ENCODE assay signal across 9 mouse cellular contexts in the genomic region with DNA sequence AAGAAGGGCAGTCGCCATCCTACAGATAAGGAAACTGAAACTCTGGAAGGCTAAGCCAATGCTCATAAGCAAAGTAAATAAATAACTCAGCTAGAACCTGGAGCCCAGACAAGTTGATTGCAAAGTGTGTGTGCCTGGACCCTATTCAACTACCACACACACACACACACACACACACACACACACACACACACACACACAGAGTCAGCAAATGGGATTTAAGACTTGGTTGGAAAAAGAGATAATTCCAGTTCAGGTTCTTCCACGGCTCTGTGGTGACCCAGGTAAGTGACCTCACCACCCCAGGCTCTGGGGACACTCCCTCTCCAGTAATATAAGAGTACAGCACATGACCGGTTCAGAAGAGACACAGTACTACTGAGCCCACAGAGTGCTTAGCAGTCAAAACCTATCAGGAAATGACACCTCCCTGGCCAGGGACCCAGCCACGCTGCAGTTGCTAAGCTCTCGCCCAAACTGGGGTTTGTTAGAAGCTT. TPM values are rescaled to one million over a fixed set of nuclear protein-coding genes. Genes with fewer than 3 reads are reported as not detected.
A peak's percentile ranks its signal among the peaks of the same experiment; 100 is the strongest.
DNase-seq lines count a peak whose midpoint lies in the region; ATAC-seq and TF ChIP-seq lines count a peak whose summit lies in the region.
"Had no signal": no experiment of that assay in that cellular context is flagged by ENCODE, and none has a peak within 500 bp of the region (broad histone marks: within the 10 kb centered on the region; RNA-seq: fewer than 3 reads in every experiment).

No protein-coding gene starts in this region.

- peak overlapping the region; percentile 9; the same call in 1 of the 2 replicates for H3K4me2 ChIP-seq in intestine, embryonic 15.5 days (replicated peaks)

- no peaks in the 10 kb centered on the region for H3K27me3 ChIP-seq in intestine, embryonic 15.5 days (replicated peaks)

- H3K4me1 ChIP-seq in cortical plate, adult 2 months (ENCODE audit: control insufficient read depth, insufficient read depth, low read length) = peaks cover 12% of the 10 kb centered on the region
- peaks cover 28% of the 10 kb centered on the region for H3K4me1 ChIP-seq in intestine, embryonic 15.5 days (replicated peaks)

- no peak for DNase-seq in layer of hippocampus, adult 2 months (ENCODE audit: low spot score in 2 of 2)
- no peak for DNase-seq in layer of hippocampus, postnatal 36 days
- DNase-seq in lung, postnatal 10 days = peak; percentile 52
- no peak for DNase-seq in left cerebral cortex, adult 18-20 months (ENCODE audit: low spot score in 2 of 2)
- DNase-seq in ovary, postnatal 10 days (ENCODE audit: low spot score) = no peak

- H3K4me3 ChIP-seq in layer of hippocampus, adult 2 months = no peak overlapping the region
- H3K4me3 ChIP-seq in cortical plate, adult 2 months (ENCODE audit: insufficient read depth, low read length) = no peak overlapping the region
- H3K4me3 ChIP-seq in intestine, embryonic 15.5 days (replicated peaks) = no peak overlapping the region
- H3K4me3 ChIP-seq: erythroblast, embryonic 14.5 days had no signal

- peak overlapping the region; percentile 91 for H3K27ac ChIP-seq in layer of hippocampus, adult 2 months
- H3K27ac ChIP-seq in cortical plate, adult 2 months (ENCODE audit: insufficient read depth, low read length) = peak overlapping the region; percentile 57; the same call in 1 of the 2 replicates
- peak overlapping the region; percentile 78 for H3K27ac ChIP-seq in intestine, embryonic 15.5 days

- peak; percentile 91 for ATAC-seq in intestine, embryonic 15.5 days
- no peak for ATAC-seq in cerebellum, adult (ENCODE audit: insufficient number of reproducible peaks, low FRiP score, low TSS enrichment)

- TF ChIP-seq CTCF in layer of hippocampus, adult 2 months (conservative IDR thresholded peaks at IDR 0.05) = no peak
- no peak for TF ChIP-seq CTCF in cortical plate, adult 2 months (IDR thresholded peaks at IDR 0.05; ENCODE audit: extremely low read depth, insufficient read depth, low read length)

- H3K9ac ChIP-seq in intestine, embryonic 15.5 days = no peak overlapping the region

- no peak for TF ChIP-seq POLR2A in cortical plate, adult 2 months (IDR thresholded peaks at IDR 0.05; ENCODE audit: extremely low read depth, insufficient read depth, low read length)

- 23% methylated on average over 5 of the region's 5 CpGs for WGBS in intestine, embryonic 15.5 days

- H3K36me3 ChIP-seq in intestine, embryonic 15.5 days = no peaks in the 10 kb centered on the region

- no peaks in the 10 kb centered on the region for H3K9me3 ChIP-seq in intestine, embryonic 15.5 days

RNA-seq across cellular contexts. Expression of a gene that starts 36.1 kb away (rescaled TPM):
- total RNA-seq in layer of hippocampus, adult 2 months (2021) = 100 to 1,000 TPM; 222 to 229 TPM
- total RNA-seq in layer of hippocampus, postnatal 36 days (2021) = 100 to 1,000 TPM; 195 to 227 TPM
- 81.5 and 82.1 TPM in 2 replicates for polyA plus RNA-seq in cortical plate, adult 2 months (2012; rRNA removed)
- 72.1 and 76.3 TPM in 2 replicates for polyA plus RNA-seq in intestine, embryonic 15.5 days (2015; fragmentation: Nextera tagmentation; extraction: Ambion mirVana)
- 100 to 1,000 TPM; 144 to 149 TPM for total RNA-seq in left cerebral cortex, adult 18-20 months (2021)
